Mouse (Mus musculus): ENCODE results near the gene Uncx. TPM values are rescaled to one million over a fixed set of nuclear protein-coding genes. Genes with fewer than 3 reads are reported as not detected.

The Uncx gene
- polyA plus RNA-seq, 1 experiment from 2014 or later: not detected

GRCm38 (mm10) chr5:139510682-139511366 is 32.5 kb upstream of the Uncx start:
- Histone ChIP-seq H3K4me2 (replicated peaks; ENCODE audit: low read depth, low read length) (no peak overlapping the region), H3K9ac (replicated peaks; ENCODE audit: low read depth, low read length) (no peak overlapping the region), H3K4me3 (ENCODE audit: low read depth, low read length) (no peak overlapping the region), H3K27ac (ENCODE audit: low read length) (no peak overlapping the region), H3K27me3 (ENCODE audit: control insufficient read depth, insufficient read depth, low read length) (0 out of 2 replicates have a peak, but pooled peaks cover 3% of the 10 kb centered on the region), H3K36me3 (ENCODE audit: control insufficient read depth, insufficient read depth, low read length) (no peaks in the 10 kb centered on the region), H3K9me3 (ENCODE audit: control insufficient read depth, low read depth, low read length) (no peaks in the 10 kb centered on the region), H3K4me1 (ENCODE audit: control insufficient read depth, insufficient read depth, low read length) (no peaks in the 10 kb centered on the region)
- WGBS: 14% methylated on average over 17 of the region's 17 CpGs
- no peak for ATAC-seq (ENCODE audit: insufficient number of reproducible peaks, insufficient read depth, low FRiP score, low read depth)

GRCm38 (mm10) chr5:139512201-139512600 is 31.1 kb upstream of the Uncx start:
- Histone ChIP-seq H3K9me3 (ENCODE audit: control insufficient read depth, low read depth, low read length) (no peaks in the 10 kb centered on the region), H3K36me3 (ENCODE audit: control insufficient read depth, insufficient read depth, low read length) (no peaks in the 10 kb centered on the region), H3K4me3 (ENCODE audit: low read depth, low read length) (no peak overlapping the region), H3K4me1 (ENCODE audit: control insufficient read depth, insufficient read depth, low read length) (no peaks in the 10 kb centered on the region), H3K4me2 (replicated peaks; ENCODE audit: low read depth, low read length) (no peak overlapping the region), H3K9ac (replicated peaks; ENCODE audit: low read depth, low read length) (no peak overlapping the region), H3K27ac (ENCODE audit: low read length) (no peak overlapping the region), H3K27me3 (ENCODE audit: control insufficient read depth, insufficient read depth, low read length) (0 out of 2 replicates have a peak, but pooled peaks cover 3% of the 10 kb centered on the region)
- ATAC-seq (ENCODE audit: insufficient number of reproducible peaks, insufficient read depth, low FRiP score, low read depth): no peak
- WGBS: 90% methylated on average over 4 of the region's 4 CpGs

GRCm38 (mm10) chr5:139516281-139516680 is 27.0 kb upstream of the Uncx start:
- ATAC-seq (ENCODE audit: insufficient number of reproducible peaks, insufficient read depth, low FRiP score, low read depth): no peak
- Histone ChIP-seq H3K9ac (replicated peaks; ENCODE audit: low read depth, low read length) (no peak overlapping the region), H3K4me2 (replicated peaks; ENCODE audit: low read depth, low read length) (no peak overlapping the region)

GRCm38 (mm10) chr5:139520069-139520834 is 23.0 kb upstream of the Uncx start:
- no peak overlapping the region for H3K9ac ChIP-seq (replicated peaks; ENCODE audit: low read depth, low read length)
- H3K4me3 ChIP-seq (ENCODE audit: low read depth, low read length): no peak overlapping the region
- H3K4me2 ChIP-seq (replicated peaks; ENCODE audit: low read depth, low read length): no peak overlapping the region
- no peaks in the 10 kb centered on the region for H3K36me3 ChIP-seq (ENCODE audit: control insufficient read depth, insufficient read depth, low read length)
- WGBS: 31% methylated on average over 14 of the region's 14 CpGs
- no peak overlapping the region for H3K27ac ChIP-seq (ENCODE audit: low read length)
- no peaks in the 10 kb centered on the region for H3K9me3 ChIP-seq (ENCODE audit: control insufficient read depth, low read depth, low read length)
- no peak for ATAC-seq (ENCODE audit: insufficient number of reproducible peaks, insufficient read depth, low FRiP score, low read depth)
- H3K27me3 ChIP-seq (ENCODE audit: control insufficient read depth, insufficient read depth, low read length): no peaks in the 10 kb centered on the region
- H3K4me1 ChIP-seq (ENCODE audit: control insufficient read depth, insufficient read depth, low read length): no peaks in the 10 kb centered on the region

More at GRCm38 (mm10) chr5:139516281-139516680, 27.0 kb upstream of the Uncx start:
- Histone ChIP-seq H3K9me3 (ENCODE audit: control insufficient read depth, low read depth, low read length) (no peaks in the 10 kb centered on the region), H3K4me1 (ENCODE audit: control insufficient read depth, insufficient read depth, low read length) (no peaks in the 10 kb centered on the region), H3K36me3 (ENCODE audit: control insufficient read depth, insufficient read depth, low read length) (no peaks in the 10 kb centered on the region), H3K27ac (ENCODE audit: low read length) (no peak overlapping the region), H3K4me3 (ENCODE audit: low read depth, low read length) (no peak overlapping the region), H3K27me3 (ENCODE audit: control insufficient read depth, insufficient read depth, low read length) (no peaks in the 10 kb centered on the region)
- 29% methylated on average over 11 of the region's 11 CpGs for WGBS

- Histone ChIP-seq H3K9me3 (ENCODE audit: control insufficient read depth, low read depth, low read length) (no peaks in the 10 kb centered on the region), H3K36me3 (ENCODE audit: control insufficient read depth, insufficient read depth, low read length) (no peaks in the 10 kb centered on the region), H3K27ac (ENCODE audit: low read length) (no peak overlapping the region), H3K9ac (replicated peaks; ENCODE audit: low read depth, low read length) (no peak overlapping the region), H3K4me1 (ENCODE audit: control insufficient read depth, insufficient read depth, low read length) (no peaks in the 10 kb centered on the region), H3K4me2 (replicated peaks; ENCODE audit: low read depth, low read length) (no peak overlapping the region), H3K4me3 (ENCODE audit: low read depth, low read length) (no peak overlapping the region), H3K27me3 (ENCODE audit: control insufficient read depth, insufficient read depth, low read length) (no peaks in the 10 kb centered on the region)
- 72% methylated on average over 10 of the region's 10 CpGs for WGBS
- no peak for ATAC-seq (ENCODE audit: insufficient number of reproducible peaks, insufficient read depth, low FRiP score, low read depth)
These were observed 21.3 kb upstream of the Uncx start for GRCm38 (mm10) chr5:139521987-139522386.

- Histone ChIP-seq H3K27ac (ENCODE audit: low read length) (no peak overlapping the region), H3K4me1 (ENCODE audit: control insufficient read depth, insufficient read depth, low read length) (0 out of 2 replicates have a peak, but pooled peaks cover 6% of the 10 kb centered on the region), H3K27me3 (ENCODE audit: control insufficient read depth, insufficient read depth, low read length) (peaks cover 6% of the 10 kb centered on the region; the same call in 1 of the 2 replicates), H3K4me2 (replicated peaks; ENCODE audit: low read depth, low read length) (no peak overlapping the region), H3K4me3 (ENCODE audit: low read depth, low read length) (no peak overlapping the region), H3K36me3 (ENCODE audit: control insufficient read depth, insufficient read depth, low read length) (no peaks in the 10 kb centered on the region), H3K9me3 (ENCODE audit: control insufficient read depth, low read depth, low read length) (no peaks in the 10 kb centered on the region), H3K9ac (replicated peaks; ENCODE audit: low read depth, low read length) (no peak overlapping the region)
- 42% methylated on average over 7 of the region's 7 CpGs for WGBS
- ATAC-seq (ENCODE audit: insufficient number of reproducible peaks, insufficient read depth, low FRiP score, low read depth): no peak
These were observed 14.4 kb upstream of the Uncx start for GRCm38 (mm10) chr5:139528851-139529250.

- no peak overlapping the region for H3K27ac ChIP-seq (ENCODE audit: low read length)
- H3K27me3 ChIP-seq (ENCODE audit: control insufficient read depth, insufficient read depth, low read length): peaks cover 50% of the 10 kb centered on the region
- H3K4me2 ChIP-seq (replicated peaks; ENCODE audit: low read depth, low read length): no peak overlapping the region
- H3K9me3 ChIP-seq (ENCODE audit: control insufficient read depth, low read depth, low read length): no peaks in the 10 kb centered on the region
- no peaks in the 10 kb centered on the region for H3K36me3 ChIP-seq (ENCODE audit: control insufficient read depth, insufficient read depth, low read length)
- H3K4me1 ChIP-seq (ENCODE audit: control insufficient read depth, insufficient read depth, low read length): no peaks in the 10 kb centered on the region
- ATAC-seq (ENCODE audit: insufficient number of reproducible peaks, insufficient read depth, low FRiP score, low read depth): peak; percentile 20; the same call in 1 of the 2 replicates
- no peak overlapping the region for H3K9ac ChIP-seq (replicated peaks; ENCODE audit: low read depth, low read length)
- H3K4me3 ChIP-seq (ENCODE audit: low read depth, low read length): no peak overlapping the region; the same call in 1 of the 2 replicates
- WGBS: 2% methylated on average over 34 of the region's 34 CpGs
These were observed 7.8 kb upstream of the Uncx start for GRCm38 (mm10) chr5:139535386-139535919.

GRCm38 (mm10) chr5:139536211-139536910 is 6.9 kb upstream of the Uncx start:
- Histone ChIP-seq H3K36me3 (ENCODE audit: control insufficient read depth, insufficient read depth, low read length) (no peaks in the 10 kb centered on the region), H3K4me3 (ENCODE audit: low read depth, low read length) (no peak overlapping the region), H3K27ac (ENCODE audit: low read length) (no peak overlapping the region), H3K4me2 (replicated peaks; ENCODE audit: low read depth, low read length) (no peak overlapping the region), H3K9ac (replicated peaks; ENCODE audit: low read depth, low read length) (no peak overlapping the region), H3K4me1 (ENCODE audit: control insufficient read depth, insufficient read depth, low read length) (no peaks in the 10 kb centered on the region), H3K27me3 (ENCODE audit: control insufficient read depth, insufficient read depth, low read length) (peaks cover 58% of the 10 kb centered on the region), H3K9me3 (ENCODE audit: control insufficient read depth, low read depth, low read length) (no peaks in the 10 kb centered on the region)
- ATAC-seq (ENCODE audit: insufficient number of reproducible peaks, insufficient read depth, low FRiP score, low read depth): peak; percentile 57; the same call in 1 of the 2 replicates
- 3% methylated on average over 26 of the region's 26 CpGs for WGBS

All from stomach, embryonic 14.5 days (tissue).